Mouse (Mus musculus): Measurements from ENCODE around the gene Ier3. TPM values are rescaled to one million over a fixed set of nuclear protein-coding genes. Genes with fewer than 3 reads are reported as not detected.

The Ier3 gene
- total and polyA plus RNA-seq, 2 experiments from 2014 or later = 19.4 TPM

DNA sequence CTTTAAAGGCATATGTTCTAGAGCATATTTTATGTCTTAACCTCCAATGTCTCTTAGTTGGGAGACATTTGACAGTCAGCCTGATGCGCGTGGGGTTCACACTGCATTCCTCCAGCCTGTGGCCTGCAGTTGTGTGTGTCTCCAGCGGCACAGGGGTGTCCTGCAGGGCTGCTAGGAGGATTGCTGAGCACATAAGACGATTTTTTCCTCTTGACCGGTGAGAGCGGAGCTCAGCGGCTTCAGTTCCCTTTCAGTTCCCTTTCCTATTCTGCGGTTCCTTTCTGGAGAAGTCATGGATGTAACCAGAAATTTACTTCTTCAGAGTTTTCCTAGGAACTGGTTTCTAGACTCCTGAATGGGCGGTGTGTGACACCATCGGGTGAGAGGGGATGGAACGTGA is 12.1 kb upstream of the Ier3 start:
- 0 out of 2 replicates have a peak, but pooled peaks cover 4% of the 10 kb centered on the region for H3K4me1 ChIP-seq (ENCODE audit: insufficient read depth, low read length)
- no peaks in the 10 kb centered on the region for H3K9me3 ChIP-seq (ENCODE audit: low read length)
- H3K4me2 ChIP-seq (ENCODE audit: low read depth, low read length) = no peak overlapping the region
- no peaks in the 10 kb centered on the region for H3K36me3 ChIP-seq (ENCODE audit: insufficient read depth, low read length)
- TF ChIP-seq CTCF (IDR thresholded peaks at IDR 0.05; ENCODE audit: low read depth) = no peak
- DNase-seq (ENCODE audit: low spot score) = no peak
- ATAC-seq = no peak
- H3K27ac ChIP-seq = no peak overlapping the region
- H3K27me3 ChIP-seq (ENCODE audit: insufficient read depth, low read length) = no peaks in the 10 kb centered on the region
- no peak overlapping the region for H3K4me3 ChIP-seq (ENCODE audit: low read length)
- H3K9ac ChIP-seq (replicated peaks; ENCODE audit: low read length) = no peak overlapping the region
- WGBS = 84% methylated on average over 11 of the region's 11 CpGs

DNA sequence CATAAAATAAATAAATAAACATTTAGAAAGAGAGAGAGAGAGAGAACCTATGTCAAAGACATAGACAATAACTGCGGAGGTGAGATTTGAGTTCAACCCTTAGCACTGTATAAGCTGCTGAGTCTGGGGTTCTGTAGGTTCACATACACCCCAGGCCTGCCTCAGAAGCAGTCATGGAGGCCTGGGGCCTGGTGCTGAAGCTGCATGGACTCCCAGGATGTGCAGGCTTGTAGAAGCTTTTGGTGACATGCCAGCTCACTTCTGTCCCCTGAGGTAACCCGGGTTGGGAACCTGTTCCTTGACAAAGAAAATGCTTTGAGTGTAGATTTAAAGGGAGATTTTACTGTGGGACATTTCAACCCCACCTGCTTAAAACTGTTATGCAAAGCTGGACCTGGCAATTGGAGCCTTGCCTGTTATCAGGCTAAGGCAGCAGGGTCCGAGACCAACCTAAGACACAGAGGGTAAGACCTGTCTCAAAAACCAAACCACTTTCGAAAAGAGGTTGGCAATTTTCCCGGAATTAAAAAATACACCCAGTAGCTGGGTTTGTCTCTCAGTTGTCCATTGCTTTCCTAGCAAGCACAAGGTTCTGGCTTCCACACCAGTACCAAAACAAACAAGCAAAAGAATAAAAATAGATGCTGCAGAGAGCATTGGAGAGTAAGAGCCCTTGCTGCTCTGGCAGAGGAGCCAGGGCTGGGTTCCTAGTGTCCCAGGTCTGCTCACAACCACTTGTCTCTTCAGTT is 10.4 kb upstream of the Ier3 start:
- 0 out of 2 replicates have a peak, but pooled peaks cover 4% of the 10 kb centered on the region for H3K4me1 ChIP-seq (ENCODE audit: insufficient read depth, low read length)
- H3K9ac ChIP-seq (replicated peaks; ENCODE audit: low read length) = no peak overlapping the region
- WGBS = 69% methylated on average over 5 of the region's 5 CpGs
- no peak overlapping the region for H3K4me2 ChIP-seq (ENCODE audit: low read depth, low read length)
- no peak overlapping the region for H3K27ac ChIP-seq
- TF ChIP-seq CTCF (IDR thresholded peaks at IDR 0.05; ENCODE audit: low read depth) = no peak
- no peak for ATAC-seq
- H3K9me3 ChIP-seq (ENCODE audit: low read length) = no peaks in the 10 kb centered on the region
- H3K36me3 ChIP-seq (ENCODE audit: insufficient read depth, low read length) = no peaks in the 10 kb centered on the region
- no peaks in the 10 kb centered on the region for H3K27me3 ChIP-seq (ENCODE audit: insufficient read depth, low read length)
- no peak for DNase-seq (ENCODE audit: low spot score)
- H3K4me3 ChIP-seq (ENCODE audit: low read length) = no peak overlapping the region

DNA sequence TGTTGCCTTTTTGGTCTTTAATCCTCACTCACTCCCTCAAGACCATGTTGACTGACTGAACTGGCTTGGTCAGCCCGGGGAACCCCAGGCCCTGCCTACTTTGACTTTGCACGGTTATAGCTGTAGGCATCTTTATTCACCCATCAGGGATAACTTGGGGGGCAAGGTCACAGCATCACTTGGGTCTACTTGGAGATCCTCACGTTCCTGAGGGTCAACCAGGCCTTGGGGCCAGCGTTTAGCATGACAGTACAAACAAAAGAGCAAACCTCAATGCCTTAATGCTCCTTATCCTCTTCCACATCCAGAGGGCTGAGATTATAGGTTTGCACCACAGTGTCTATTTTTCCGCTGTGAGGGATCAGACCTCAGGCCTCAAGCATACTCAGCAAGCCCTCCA is 9.2 kb upstream of the Ier3 start:
- no peak overlapping the region for H3K4me2 ChIP-seq (ENCODE audit: low read depth, low read length)
- DNase-seq (ENCODE audit: low spot score) = no peak
- no peak for ATAC-seq
- TF ChIP-seq CTCF (IDR thresholded peaks at IDR 0.05; ENCODE audit: low read depth) = no peak
- WGBS = 78% methylated on average over 5 of the region's 5 CpGs
- H3K9ac ChIP-seq (replicated peaks; ENCODE audit: low read length) = no peak overlapping the region
- H3K27ac ChIP-seq = 0 out of 2 replicates have a peak overlapping the region, but pooled peaks have one; percentile 51
- no peaks in the 10 kb centered on the region for H3K9me3 ChIP-seq (ENCODE audit: low read length)
- no peak overlapping the region for H3K4me3 ChIP-seq (ENCODE audit: low read length)
- H3K27me3 ChIP-seq (ENCODE audit: insufficient read depth, low read length) = no peaks in the 10 kb centered on the region
- no peaks in the 10 kb centered on the region for H3K36me3 ChIP-seq (ENCODE audit: insufficient read depth, low read length)
- H3K4me1 ChIP-seq (ENCODE audit: insufficient read depth, low read length) = 0 out of 2 replicates have a peak, but pooled peaks cover 4% of the 10 kb centered on the region

DNA sequence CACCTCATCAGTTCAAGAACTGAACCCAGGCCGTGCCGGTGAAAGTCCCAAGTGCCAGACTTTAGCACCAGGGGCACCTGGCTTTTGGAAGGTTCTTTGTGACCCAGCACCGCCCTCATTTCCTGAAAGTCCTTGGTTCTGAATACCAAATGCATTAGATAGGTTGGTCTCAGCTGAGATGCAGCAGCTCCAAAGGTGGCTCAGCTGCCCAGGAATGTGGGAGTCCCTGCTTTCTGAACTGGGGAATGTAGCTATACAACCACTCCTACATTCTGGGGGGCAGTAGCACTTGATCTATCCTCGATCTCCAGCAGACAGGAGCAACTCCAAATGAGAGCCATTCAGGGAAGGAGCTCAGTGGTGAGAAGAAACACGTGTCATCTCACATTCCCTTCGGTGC is 8.7 kb upstream of the Ier3 start:
- no peak overlapping the region for H3K9ac ChIP-seq (replicated peaks; ENCODE audit: low read length)
- no peak for TF ChIP-seq CTCF (IDR thresholded peaks at IDR 0.05; ENCODE audit: low read depth)
- H3K36me3 ChIP-seq (ENCODE audit: insufficient read depth, low read length) = no peaks in the 10 kb centered on the region
- H3K4me3 ChIP-seq (ENCODE audit: low read length) = no peak overlapping the region
- H3K27ac ChIP-seq = peak overlapping the region; percentile 51
- H3K4me2 ChIP-seq (ENCODE audit: low read depth, low read length) = no peak overlapping the region
- H3K4me1 ChIP-seq (ENCODE audit: insufficient read depth, low read length) = 0 out of 2 replicates have a peak, but pooled peaks cover 4% of the 10 kb centered on the region
- DNase-seq (ENCODE audit: low spot score) (no peak), ATAC-seq (peak; percentile 4; the same call in 1 of the 2 replicates)
- 62% methylated on average over 6 of the region's 6 CpGs for WGBS
- H3K27me3 ChIP-seq (ENCODE audit: insufficient read depth, low read length) = no peaks in the 10 kb centered on the region
- H3K9me3 ChIP-seq (ENCODE audit: low read length) = no peaks in the 10 kb centered on the region

DNA sequence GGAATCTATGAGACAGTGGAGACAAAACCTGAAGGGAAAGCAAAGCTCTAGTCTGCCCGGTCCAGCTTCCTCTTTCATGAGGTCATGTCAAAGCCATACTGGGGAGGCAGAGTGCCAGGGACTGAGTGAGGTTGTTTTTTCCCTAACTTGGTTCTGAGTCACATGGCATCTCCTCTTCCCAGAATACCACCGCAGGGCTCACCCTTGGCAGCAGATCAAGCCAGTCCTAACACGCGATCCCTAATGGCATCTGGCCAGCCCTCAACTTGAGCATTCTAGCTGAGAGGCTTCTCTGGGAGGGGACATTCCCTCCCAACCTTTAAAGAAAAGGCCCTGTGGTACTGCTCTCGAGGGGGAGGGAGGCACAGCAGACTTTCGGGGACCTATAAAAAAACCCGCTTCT is 8.2 kb upstream of the Ier3 start:
- ATAC-seq = peak; percentile 88
- Histone ChIP-seq H3K27ac (peak overlapping the region; percentile 51), H3K4me1 (ENCODE audit: insufficient read depth, low read length) (0 out of 2 replicates have a peak, but pooled peaks cover 4% of the 10 kb centered on the region), H3K4me2 (ENCODE audit: low read depth, low read length) (no peak overlapping the region), H3K36me3 (ENCODE audit: insufficient read depth, low read length) (no peaks in the 10 kb centered on the region), H3K9ac (replicated peaks; ENCODE audit: low read length) (no peak overlapping the region), H3K9me3 (ENCODE audit: low read length) (no peaks in the 10 kb centered on the region), H3K27me3 (ENCODE audit: insufficient read depth, low read length) (no peaks in the 10 kb centered on the region), H3K4me3 (ENCODE audit: low read length) (no peak overlapping the region)
- 29% methylated on average over 7 of the region's 7 CpGs for WGBS
- peak; percentile 87 for DNase-seq (ENCODE audit: low spot score)
- no peak for TF ChIP-seq CTCF (IDR thresholded peaks at IDR 0.05; ENCODE audit: low read depth)

DNA sequence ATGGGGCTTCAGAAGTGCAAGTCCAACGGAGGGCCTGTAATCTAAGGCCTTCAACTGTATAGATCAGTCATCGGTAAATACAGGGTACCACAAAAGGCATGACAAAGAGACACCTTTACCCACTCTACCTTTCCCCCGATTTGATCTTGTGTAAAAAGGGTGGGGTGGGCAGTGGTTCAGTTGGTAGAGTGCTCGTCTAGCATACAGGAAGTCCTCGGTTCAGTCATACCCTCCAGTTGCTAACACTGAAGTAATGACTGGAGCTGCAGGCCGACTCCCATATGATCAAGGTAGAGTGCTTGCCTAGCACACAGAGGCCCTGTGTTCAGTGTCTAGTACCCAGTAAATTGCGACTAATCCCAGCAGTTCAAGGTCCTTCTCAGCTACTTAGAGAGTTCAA is 7.8 kb upstream of the Ier3 start:
- ATAC-seq = no peak; the same call in 1 of the 2 replicates
- TF ChIP-seq CTCF (IDR thresholded peaks at IDR 0.05; ENCODE audit: low read depth) = no peak

DNA sequence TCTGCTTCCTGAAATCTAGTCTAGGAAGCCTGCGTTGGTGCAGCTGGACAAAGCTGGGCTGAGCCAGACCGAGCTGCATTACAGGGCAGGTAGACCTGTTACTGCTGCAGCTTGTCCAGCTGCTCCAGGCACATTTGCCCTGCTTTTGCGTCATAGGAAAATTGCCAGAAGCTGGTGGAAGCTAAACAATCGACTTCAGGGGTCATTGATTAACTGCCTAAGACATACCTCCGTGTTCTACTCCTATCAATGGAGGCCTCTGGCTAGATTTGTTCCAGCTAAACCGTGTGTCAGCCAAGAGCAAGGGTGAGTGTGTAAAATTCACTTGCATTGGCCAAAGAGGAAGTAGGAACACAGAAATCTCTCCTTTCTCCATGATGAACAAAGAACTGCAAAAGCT is 6.8 kb upstream of the Ier3 start:
- no peaks in the 10 kb centered on the region for H3K9me3 ChIP-seq (ENCODE audit: low read length)
- no peak overlapping the region for H3K4me2 ChIP-seq (ENCODE audit: low read depth, low read length)
- 61% methylated on average over 6 of the region's 6 CpGs for WGBS
- H3K27ac ChIP-seq = no peak overlapping the region
- H3K36me3 ChIP-seq (ENCODE audit: insufficient read depth, low read length) = no peaks in the 10 kb centered on the region
- no peak overlapping the region for H3K4me3 ChIP-seq (ENCODE audit: low read length)
- no peak for TF ChIP-seq CTCF (IDR thresholded peaks at IDR 0.05; ENCODE audit: low read depth)
- H3K9ac ChIP-seq (replicated peaks; ENCODE audit: low read length) = no peak overlapping the region
- ATAC-seq (no peak), DNase-seq (ENCODE audit: low spot score) (no peak)
- no peaks in the 10 kb centered on the region for H3K27me3 ChIP-seq (ENCODE audit: insufficient read depth, low read length)
- H3K4me1 ChIP-seq (ENCODE audit: insufficient read depth, low read length) = 0 out of 2 replicates have a peak, but pooled peaks cover 4% of the 10 kb centered on the region

More for the DNA sequence above, 7.8 kb upstream of the Ier3 start:
- H3K27me3 ChIP-seq (ENCODE audit: insufficient read depth, low read length) = no peaks in the 10 kb centered on the region
- WGBS = 73% methylated on average over 7 of the region's 7 CpGs
- H3K4me3 ChIP-seq (ENCODE audit: low read length) = no peak overlapping the region
- no peak overlapping the region for H3K4me2 ChIP-seq (ENCODE audit: low read depth, low read length)
- 0 out of 2 replicates have a peak, but pooled peaks cover 4% of the 10 kb centered on the region for H3K4me1 ChIP-seq (ENCODE audit: insufficient read depth, low read length)
- no peak for DNase-seq (ENCODE audit: low spot score)
- H3K36me3 ChIP-seq (ENCODE audit: insufficient read depth, low read length) = no peaks in the 10 kb centered on the region
- H3K9me3 ChIP-seq (ENCODE audit: low read length) = no peaks in the 10 kb centered on the region
- no peak overlapping the region for H3K9ac ChIP-seq (replicated peaks; ENCODE audit: low read length)
- peak overlapping the region; percentile 51 for H3K27ac ChIP-seq

All from hindbrain, postnatal 0 days (tissue).